Mouse (Mus musculus) embryonic fibroblast, embryonic 13.5 days (primary cell): Measurements from ENCODE around the gene Slfnl1.

Experiments
- CTCF ChIP-seq: IDR thresholded peaks from 2 replicates; pipeline ENCODE4 v1.5.1; 2011; ENCODE audit warnings: mild to moderate bottlenecking, control low read depth, low read length, moderate library complexity, borderline replicate concordance; ENCODE audit not compliant: insufficient read depth
- POLR2A ChIP-seq: IDR thresholded peaks from 2 replicates; pipeline ENCODE4 v1.6.1; 2011; ENCODE audit warnings: low read depth, mild to moderate bottlenecking, control low read depth, low read length, moderate library complexity

GRCm38 (mm10) chr4:120556592-120556991, 24.6 kb downstream of the Slfnl1 start:
- TF ChIP-seq CTCF (no peak), POLR2A (no peak)
